Mouse (Mus musculus): Measurements from ENCODE around the gene Myh3.

Gene Myh3

GRCm38 (mm10) chr11:67078000-67078399 is at the start of gene Myh3:
Gene Myh3, plus strand, starts transcription at chr11:67078300.
- no peak for DNase-seq (ENCODE audit: extremely low read depth, low read depth)

- DNase-seq (ENCODE audit: extremely low read depth, low read depth), result no peak
Observed at GRCm38 (mm10) chr11:67030904-67031602, 47.0 kb upstream of the Myh3 start.

- no peak for DNase-seq (ENCODE audit: extremely low read depth, low read depth)
Observed at GRCm38 (mm10) chr11:67031603-67031915, 46.5 kb upstream of the Myh3 start.

- no peak for DNase-seq (ENCODE audit: extremely low read depth, low read depth)
Observed at GRCm38 (mm10) chr11:67034775-67035485, 43.2 kb upstream of the Myh3 start.

- no peak for DNase-seq (ENCODE audit: extremely low read depth, low read depth)
Observed at GRCm38 (mm10) chr11:67036229-67036628, 41.9 kb upstream of the Myh3 start.

- DNase-seq (ENCODE audit: extremely low read depth, low read depth), result no peak
Observed at GRCm38 (mm10) chr11:67036892-67037291, 41.2 kb upstream of the Myh3 start.

GRCm38 (mm10) chr11:67039799-67040198 is 38.3 kb upstream of the Myh3 start:
- DNase-seq (ENCODE audit: extremely low read depth, low read depth), result no peak

- DNase-seq (ENCODE audit: extremely low read depth, low read depth), result no peak
Observed at GRCm38 (mm10) chr11:67040483-67040882, 37.6 kb upstream of the Myh3 start.

- DNase-seq (ENCODE audit: extremely low read depth, low read depth), result no peak
Observed at GRCm38 (mm10) chr11:67043007-67043406, 35.1 kb upstream of the Myh3 start.

GRCm38 (mm10) chr11:67044959-67045358 is 33.1 kb upstream of the Myh3 start:
- no peak for DNase-seq (ENCODE audit: extremely low read depth, low read depth)

GRCm38 (mm10) chr11:67047199-67047598 is 30.9 kb upstream of the Myh3 start:
- no peak for DNase-seq (ENCODE audit: extremely low read depth, low read depth)

GRCm38 (mm10) chr11:67048496-67048895 is 29.6 kb upstream of the Myh3 start:
- no peak for DNase-seq (ENCODE audit: extremely low read depth, low read depth)

GRCm38 (mm10) chr11:67049256-67049655 is 28.8 kb upstream of the Myh3 start:
- no peak for DNase-seq (ENCODE audit: extremely low read depth, low read depth)

- DNase-seq (ENCODE audit: extremely low read depth, low read depth), result no peak
Observed at GRCm38 (mm10) chr11:67051676-67052320, 26.3 kb upstream of the Myh3 start.

- peak; percentile 84 for DNase-seq (ENCODE audit: extremely low read depth, low read depth)
Observed at GRCm38 (mm10) chr11:67052321-67052952, 25.7 kb upstream of the Myh3 start, which contains the start of the genes Adprm and Sco1. Gene Adprm, minus strand, starts transcription at chr11:67052594. Gene Sco1, plus strand, starts transcription at chr11:67052670.

GRCm38 (mm10) chr11:67054754-67055365 is 23.2 kb upstream of the Myh3 start:
- no peak for DNase-seq (ENCODE audit: extremely low read depth, low read depth)

- no peak for DNase-seq (ENCODE audit: extremely low read depth, low read depth)
Observed at GRCm38 (mm10) chr11:67061311-67061710, 16.8 kb upstream of the Myh3 start.

GRCm38 (mm10) chr11:67062726-67063125 is 15.4 kb upstream of the Myh3 start:
- DNase-seq (ENCODE audit: extremely low read depth, low read depth), result no peak

GRCm38 (mm10) chr11:67067741-67068140 is 10.4 kb upstream of the Myh3 start:
- no peak for DNase-seq (ENCODE audit: extremely low read depth, low read depth)

- no peak for DNase-seq (ENCODE audit: extremely low read depth, low read depth)
Observed at GRCm38 (mm10) chr11:67072615-67073130, 5.4 kb upstream of the Myh3 start.

GRCm38 (mm10) chr11:67075036-67075435 is 3.1 kb upstream of the Myh3 start:
- no peak for DNase-seq (ENCODE audit: extremely low read depth, low read depth)
